28 mouse cellular contexts compared by ENCODE assay signal in genomic region chr2:103912481-103913251, GRCm38 (mm10). TPM values are rescaled to one million over a fixed set of nuclear protein-coding genes. Genes with fewer than 3 reads are reported as not detected.
A peak's percentile ranks its signal among the peaks of the same experiment; 100 is the strongest.
DNase-seq lines count a peak whose midpoint lies in the region; ATAC-seq and TF ChIP-seq lines count a peak whose summit lies in the region.
"Had no signal": no experiment of that assay in that cellular context is flagged by ENCODE, and none has a peak within 500 bp of the region (broad histone marks: within the 10 kb centered on the region; RNA-seq: fewer than 3 reads in every experiment).

No protein-coding gene starts in this region.

- peak; percentile 54 to 61 for DNase-seq in cerebellum, postnatal 10 days
- no peak for DNase-seq in cerebellum, adult 11-12 months
- no peak for DNase-seq in hindbrain, embryonic 14.5 days (ENCODE audit: low spot score)
- DNase-seq in hindbrain, embryonic 11.5 days (ENCODE audit: low spot score): no peak
- peak; percentile 54 for DNase-seq in midbrain, postnatal 0 days (ENCODE audit: low spot score)
- DNase-seq: adrenal gland, adult 8-10 months; cerebellum, adult 9-11 months; forebrain, postnatal 0 days; gastrocnemius, postnatal 14 days; heart, postnatal 36 days; kidney, adult 11 months; kidney, postnatal 25 days; liver; right cerebral cortex, postnatal 25 days; spleen, adult 18-20 months; thymus, postnatal 14 days had no signal

- no peak for ATAC-seq in hindbrain, embryonic 14.5 days (ENCODE audit: low FRiP score)
- no peak for ATAC-seq in hindbrain, embryonic 11.5 days (ENCODE audit: low FRiP score)
- no peak for ATAC-seq in midbrain, postnatal 0 days (ENCODE audit: low FRiP score)
- no peak for ATAC-seq in midbrain, embryonic 13.5 days
- ATAC-seq in CD4-positive, CD25-positive, alpha-beta regulatory T cell, adult 4 months: no peak
- ATAC-seq: forebrain, postnatal 0 days; inflammation-experienced regulatory T-cells, adult 6 months had no signal

- WGBS in hindbrain, embryonic 14.5 days: 84% methylated on average over 16 of the region's 16 CpGs
- WGBS in hindbrain, embryonic 11.5 days: 91% methylated on average over 16 of the region's 16 CpGs
- WGBS in midbrain, postnatal 0 days: 81% methylated on average over 16 of the region's 16 CpGs
- WGBS in midbrain, embryonic 13.5 days: 88% methylated on average over 16 of the region's 16 CpGs

- no peak overlapping the region for H3K4me2 ChIP-seq in hindbrain, embryonic 14.5 days (replicated peaks)
- H3K4me2 ChIP-seq in hindbrain, embryonic 11.5 days (replicated peaks; ENCODE audit: low read depth, low read length): no peak overlapping the region
- no peak overlapping the region for H3K4me2 ChIP-seq in midbrain, postnatal 0 days (ENCODE audit: low read depth, low read length, poor library complexity, severe bottlenecking)
- H3K4me2 ChIP-seq in midbrain, embryonic 13.5 days (replicated peaks): no peak overlapping the region
- H3K4me2 ChIP-seq: embryonic facial prominence, embryonic 15.5 days; forebrain, embryonic 12.5 days; lung, embryonic 15.5 days; midbrain, embryonic 12.5 days had no signal

- no peak for TF ChIP-seq CTCF in midbrain, postnatal 0 days (IDR thresholded peaks at IDR 0.05)

- H3K4me1 ChIP-seq in hindbrain, embryonic 14.5 days (replicated peaks; ENCODE audit: control insufficient read depth, insufficient read depth, low read length): 0 out of 2 replicates have a peak, but pooled peaks cover 3% of the 10 kb centered on the region
- no peaks in the 10 kb centered on the region for H3K4me1 ChIP-seq in hindbrain, embryonic 11.5 days (replicated peaks; ENCODE audit: control insufficient read depth, insufficient read depth, low read length)
- no peaks in the 10 kb centered on the region for H3K4me1 ChIP-seq in midbrain, postnatal 0 days (ENCODE audit: insufficient read depth, low read length)
- no peaks in the 10 kb centered on the region for H3K4me1 ChIP-seq in midbrain, embryonic 13.5 days (replicated peaks)
- H3K4me1 ChIP-seq: embryonic facial prominence, embryonic 10.5 days; embryonic facial prominence, embryonic 15.5 days; forebrain, embryonic 12.5 days; heart, embryonic 10.5 days; lung, embryonic 15.5 days; midbrain, embryonic 12.5 days had no signal

- H3K27me3 ChIP-seq in hindbrain, embryonic 14.5 days (ENCODE audit: control insufficient read depth, insufficient read depth, low read length): no peaks in the 10 kb centered on the region
- H3K27me3 ChIP-seq in hindbrain, embryonic 11.5 days (ENCODE audit: control insufficient read depth, insufficient read depth, low read length): no peaks in the 10 kb centered on the region
- no peaks in the 10 kb centered on the region for H3K27me3 ChIP-seq in midbrain, postnatal 0 days (ENCODE audit: insufficient read depth, low read length)
- H3K27me3 ChIP-seq in midbrain, embryonic 13.5 days: no peaks in the 10 kb centered on the region
- H3K27me3 ChIP-seq: embryonic facial prominence, embryonic 15.5 days; forebrain, embryonic 12.5 days; lung, embryonic 15.5 days; midbrain, embryonic 12.5 days had no signal

- no peaks in the 10 kb centered on the region for H3K9me3 ChIP-seq in hindbrain, embryonic 14.5 days (ENCODE audit: control insufficient read depth, low read length)
- no peaks in the 10 kb centered on the region for H3K9me3 ChIP-seq in hindbrain, embryonic 11.5 days (ENCODE audit: control insufficient read depth, low read length)
- H3K9me3 ChIP-seq in midbrain, postnatal 0 days (ENCODE audit: low read length): no peaks in the 10 kb centered on the region
- no peaks in the 10 kb centered on the region for H3K9me3 ChIP-seq in midbrain, embryonic 13.5 days
- H3K9me3 ChIP-seq: embryonic facial prominence, embryonic 10.5 days; embryonic facial prominence, embryonic 15.5 days; forebrain, embryonic 12.5 days; G1E; heart, embryonic 10.5 days; lung, embryonic 15.5 days; midbrain, embryonic 12.5 days had no signal

- peak overlapping the region; percentile 36 for H3K27ac ChIP-seq in hindbrain, embryonic 14.5 days
- no peak overlapping the region for H3K27ac ChIP-seq in hindbrain, embryonic 11.5 days (ENCODE audit: low read depth, low read length)
- 0 out of 2 replicates have a peak overlapping the region, but pooled peaks have one; percentile 12 for H3K27ac ChIP-seq in midbrain, postnatal 0 days (ENCODE audit: low read depth, low read length)
- H3K27ac ChIP-seq in midbrain, embryonic 13.5 days: no peak overlapping the region
- H3K27ac ChIP-seq: embryonic facial prominence, embryonic 10.5 days; embryonic facial prominence, embryonic 15.5 days; forebrain, embryonic 12.5 days; heart, embryonic 10.5 days; lung, embryonic 15.5 days; midbrain, embryonic 12.5 days had no signal

- H3K36me3 ChIP-seq in hindbrain, embryonic 14.5 days (replicated peaks; ENCODE audit: control insufficient read depth, insufficient read depth): no peaks in the 10 kb centered on the region
- H3K36me3 ChIP-seq in hindbrain, embryonic 11.5 days (ENCODE audit: control insufficient read depth, insufficient read depth, low read length): no peaks in the 10 kb centered on the region
- H3K36me3 ChIP-seq in midbrain, postnatal 0 days (ENCODE audit: insufficient read depth, low read length): no peaks in the 10 kb centered on the region
- no peaks in the 10 kb centered on the region for H3K36me3 ChIP-seq in midbrain, embryonic 13.5 days
- H3K36me3 ChIP-seq: embryonic facial prominence, embryonic 10.5 days; embryonic facial prominence, embryonic 15.5 days; forebrain, embryonic 12.5 days; G1E; heart, embryonic 10.5 days; lung, embryonic 15.5 days; midbrain, embryonic 12.5 days had no signal

- no peak overlapping the region for H3K4me3 ChIP-seq in hindbrain, embryonic 14.5 days (replicated peaks; ENCODE audit: low read length)
- H3K4me3 ChIP-seq in hindbrain, embryonic 11.5 days (ENCODE audit: low read depth, low read length): no peak overlapping the region
- no peak overlapping the region for H3K4me3 ChIP-seq in midbrain, postnatal 0 days (ENCODE audit: low read depth, low read length)
- H3K4me3 ChIP-seq in midbrain, embryonic 13.5 days (replicated peaks): no peak overlapping the region
- H3K4me3 ChIP-seq: embryonic facial prominence, embryonic 10.5 days; embryonic facial prominence, embryonic 15.5 days; forebrain, embryonic 12.5 days; heart, embryonic 10.5 days; lung, embryonic 15.5 days; midbrain, embryonic 12.5 days; myocyte had no signal

- no peak overlapping the region for H3K9ac ChIP-seq in hindbrain, embryonic 14.5 days
- H3K9ac ChIP-seq in hindbrain, embryonic 11.5 days (ENCODE audit: low read depth, low read length): no peak overlapping the region
- no peak overlapping the region for H3K9ac ChIP-seq in midbrain, postnatal 0 days (replicated peaks; ENCODE audit: low read length, poor library complexity, severe bottlenecking)
- H3K9ac ChIP-seq in midbrain, embryonic 13.5 days (replicated peaks): no peak overlapping the region
- H3K9ac ChIP-seq: embryonic facial prominence, embryonic 15.5 days; forebrain, embryonic 12.5 days; forebrain, postnatal 0 days; lung, embryonic 15.5 days; midbrain, embryonic 12.5 days had no signal

RNA-seq across cellular contexts. Expression of gene Lmo2, which starts 45.1 kb away (rescaled TPM):
- 48.1 and 49.8 TPM in 2 replicates for polyA plus RNA-seq in hindbrain, embryonic 14.5 days (2014; fragmentation: Nextera tagmentation; extraction: Ambion mirVana)
- polyA plus RNA-seq in hindbrain, embryonic 11.5 days (2014; fragmentation: Nextera tagmentation; extraction: Ambion mirVana): 21.3 and 23.9 TPM in 2 replicates
- total RNA-seq in midbrain, postnatal 0 days (2014; rRNA removed): 16.1 and 22.2 TPM in 2 replicates
- 22.9 and 23.4 TPM in 2 replicates for polyA plus RNA-seq in midbrain, postnatal 0 days (2015; fragmentation: Nextera tagmentation; extraction: Ambion mirVana)
- 25.8 and 28.7 TPM in 2 replicates for polyA plus RNA-seq in midbrain, embryonic 13.5 days (2015; fragmentation: Nextera tagmentation; extraction: Ambion mirVana)
- 1 to 10 TPM in 1 of 2 experiments, under 1 TPM in 1; 0.38 to 2.1 TPM for polyA plus RNA-seq in CD4-positive, CD25-positive, alpha-beta regulatory T cell, adult 4 months (2017; shearing (Covaris generic))
- polyA plus RNA-seq: C2C12 had no signal

Comparison
In these comparisons a context has a peak if more than half of its experiments do, and no peak if none do; other contexts are left out.
1. DNase-seq: peak in cerebellum, postnatal 10 days (2 of 2) and midbrain, postnatal 0 days (single experiment); none in cerebellum, adult 11-12 months (single experiment), hindbrain, embryonic 14.5 days (single experiment) and hindbrain, embryonic 11.5 days (single experiment).
2. H3K27ac ChIP-seq: peak in hindbrain, embryonic 14.5 days (single experiment) and midbrain, postnatal 0 days (single experiment); none in hindbrain, embryonic 11.5 days (single experiment) and midbrain, embryonic 13.5 days (single experiment).